Mouse (Mus musculus) layer of hippocampus, adult 2 months (tissue): ENCODE measurements around the gene Dmac2. TPM values are rescaled to one million over a fixed set of nuclear protein-coding genes. Genes with fewer than 3 reads are reported as not detected.

Source experiments
- DNase-seq, 2 experiments: peaks; one replicate each; pipeline ENCODE4 v3.0.0; 2022; ENCODE audit warnings: low spot score in 2 of 2
- H3K27ac ChIP-seq: fragments of 200-600 bp; 2 replicates; pipeline ENCODE4 v1.8.1; 2022
- H3K4me3 ChIP-seq: fragments of 200-600 bp; 2 replicates; pipeline ENCODE4 v1.8.1; 2022; ENCODE audit warnings: mild to moderate bottlenecking
- CTCF ChIP-seq: fragments of 200-600 bp; conservative IDR thresholded peaks from 2 replicates; pipeline ENCODE4 v1.8.1; 2022; ENCODE audit warnings: antibody characterized with exemption, mild to moderate bottlenecking, moderate library complexity
- total RNA-seq, 2 experiments: library from RNA; stranded (reverse); gene quantifications; 2 replicates each; pipeline ENCODE4 v1.2.3; 2021

Gene Dmac2
- total RNA-seq, 2 experiments from 2014 or later = 47.0 to 50.3 TPM

DNA sequence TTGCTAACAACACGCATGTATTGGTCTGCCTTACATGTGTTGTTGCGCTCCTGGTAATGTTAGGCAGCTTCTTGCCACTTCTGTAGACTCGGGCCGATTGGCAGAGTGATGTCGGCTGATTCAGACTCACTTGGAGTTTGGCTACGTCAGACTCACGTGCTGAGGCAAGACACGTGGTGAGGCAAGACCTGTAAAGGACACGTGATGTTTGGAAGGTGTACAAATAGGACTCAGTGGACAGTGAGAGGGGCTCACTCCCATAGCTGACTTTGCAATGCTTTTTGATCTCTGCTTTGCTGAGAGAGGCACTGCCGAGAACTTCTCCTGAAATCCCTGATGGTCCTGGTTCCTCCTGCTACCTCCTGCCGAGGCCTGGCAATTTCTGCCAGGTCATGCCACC lies 18.5 kb upstream of the Dmac2 start:
- Histone ChIP-seq H3K27ac (no peak overlapping the region), H3K4me3 (no peak overlapping the region)
- TF ChIP-seq CTCF = no peak
- DNase-seq = no peak

DNA sequence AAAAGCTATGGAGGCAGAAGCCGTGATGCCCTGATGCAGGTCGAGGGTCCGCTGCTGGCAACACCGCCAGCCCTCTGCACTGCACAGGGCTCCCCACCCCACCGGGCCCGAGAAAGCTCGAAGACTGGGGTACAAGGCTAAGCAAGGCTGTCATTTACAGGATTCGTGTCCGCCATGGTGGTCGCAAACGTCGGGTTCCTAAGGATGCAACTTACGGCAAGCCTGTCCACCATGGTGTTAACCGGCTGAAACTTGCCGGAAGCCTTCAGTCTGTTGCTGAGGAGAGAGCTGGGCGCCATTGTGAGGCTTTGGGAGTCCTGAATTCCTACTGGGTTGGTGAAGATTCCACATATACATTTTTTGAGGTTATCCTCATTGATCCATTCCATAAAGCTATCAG lies 17.9 kb upstream of the Dmac2 start:
- no peak for TF ChIP-seq CTCF
- no peak for DNase-seq
- Histone ChIP-seq H3K27ac (no peak overlapping the region), H3K4me3 (no peak overlapping the region)

DNA sequence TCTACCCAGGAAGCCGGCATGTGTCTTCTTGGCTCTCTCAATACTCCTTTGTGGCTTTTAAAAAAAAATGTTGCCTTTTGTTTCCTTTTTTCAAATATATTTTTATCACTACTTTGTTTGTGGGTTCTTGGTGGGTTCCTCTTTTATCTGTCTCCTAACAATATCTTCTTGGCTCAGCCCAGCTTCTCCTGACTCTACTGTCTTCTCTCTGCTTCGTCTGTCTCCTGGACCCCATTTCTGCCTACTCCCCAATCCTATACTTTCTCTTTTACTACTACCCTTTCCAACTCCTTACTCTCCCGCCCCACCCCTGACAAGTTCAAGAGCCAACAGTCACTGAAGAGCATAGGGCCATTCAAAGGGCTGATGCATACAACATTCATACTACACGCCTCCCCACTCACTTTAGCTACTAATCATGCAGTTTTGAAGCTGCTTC lies 12.6 kb upstream of the Dmac2 start:
- Histone ChIP-seq H3K4me3 (no peak overlapping the region), H3K27ac (no peak overlapping the region)
- TF ChIP-seq CTCF = no peak
- no peak for DNase-seq

DNA sequence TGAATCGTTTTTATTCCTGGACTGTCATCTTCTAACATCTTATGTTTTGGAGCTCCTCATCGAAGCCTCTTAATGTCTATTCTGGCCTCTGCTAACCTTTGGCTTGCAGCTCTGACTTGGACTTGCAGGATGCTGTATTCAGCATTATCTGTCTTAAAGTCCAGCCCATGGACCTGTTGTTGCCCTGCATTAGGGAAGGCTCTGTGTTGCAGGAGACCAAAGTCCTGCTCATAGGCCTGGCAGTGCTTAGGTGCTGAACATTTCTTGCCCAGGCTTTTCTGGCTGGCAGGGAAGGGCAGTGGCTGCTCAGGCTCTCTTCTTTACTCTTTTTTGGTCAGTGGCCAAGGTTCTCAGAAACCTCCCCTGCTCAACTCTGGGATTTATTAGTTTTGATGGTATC lies 12.0 kb upstream of the Dmac2 start:
- TF ChIP-seq CTCF = no peak
- no peak overlapping the region for H3K27ac ChIP-seq
- DNase-seq = no peak
- no peak overlapping the region for H3K4me3 ChIP-seq

DNA sequence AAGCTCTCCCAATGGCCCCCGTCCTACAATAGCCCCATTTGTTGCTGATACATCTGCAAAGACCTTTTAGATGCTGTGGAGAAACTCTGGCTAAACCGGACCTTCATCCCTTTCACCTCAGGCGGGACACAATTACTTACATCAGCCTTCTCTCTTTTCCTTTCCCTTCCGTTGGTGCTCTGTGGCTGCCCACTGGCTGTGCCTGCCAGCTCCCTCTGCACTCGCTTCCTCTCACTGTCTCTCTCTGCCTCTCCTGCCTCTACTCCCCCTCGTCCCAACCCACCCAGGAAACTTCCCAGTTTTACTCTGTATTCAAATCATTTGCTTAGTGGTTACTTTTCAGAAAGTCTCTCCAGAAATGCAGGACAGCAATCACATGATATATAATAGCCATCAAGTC lies 9.2 kb upstream of the Dmac2 start:
- Histone ChIP-seq H3K4me3 (no peak overlapping the region), H3K27ac (no peak overlapping the region)
- no peak for DNase-seq
- no peak for TF ChIP-seq CTCF

DNA sequence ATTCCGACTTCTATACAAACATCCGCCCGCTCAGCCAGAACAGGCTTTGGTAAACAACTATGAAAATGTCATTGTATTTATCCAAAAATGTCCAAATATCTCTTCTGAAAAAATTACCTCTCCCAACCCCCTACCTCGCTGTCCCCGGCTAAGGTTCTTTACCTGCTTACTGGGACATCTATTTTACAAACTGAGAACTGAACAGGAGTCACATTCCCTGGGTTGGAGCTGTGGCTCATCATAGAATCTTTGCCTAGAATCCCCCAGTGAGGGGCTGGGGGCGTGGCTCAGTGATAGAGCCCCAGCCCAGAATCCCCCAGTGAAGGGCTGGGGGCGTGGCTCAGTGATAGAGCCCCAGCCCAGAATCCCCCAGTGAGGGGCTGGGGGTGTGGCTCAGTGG lies 7.7 kb upstream of the Dmac2 start:
- H3K27ac ChIP-seq = no peak overlapping the region
- no peak for DNase-seq
- TF ChIP-seq CTCF = no peak
- no peak overlapping the region for H3K4me3 ChIP-seq

DNA sequence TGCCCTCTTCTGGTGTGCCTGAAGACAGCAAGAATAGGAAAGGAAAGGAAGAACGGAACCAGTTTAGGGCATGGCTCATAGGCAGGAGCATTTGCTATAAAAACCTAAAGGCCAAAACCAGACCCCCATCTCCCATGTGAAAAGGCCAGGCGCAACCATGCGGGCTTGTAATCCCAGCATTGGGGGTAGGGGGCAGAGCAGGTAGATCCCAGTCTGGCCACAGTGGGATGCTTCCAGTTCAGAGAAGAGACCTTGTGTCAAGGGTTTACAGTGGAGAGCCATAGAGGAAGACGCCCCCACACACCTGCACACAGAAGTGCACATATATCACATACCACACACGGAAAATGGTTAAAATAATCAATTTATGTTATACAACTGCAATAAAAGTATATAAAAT lies 5.1 kb upstream of the Dmac2 start:
- no peak overlapping the region for H3K27ac ChIP-seq
- TF ChIP-seq CTCF = no peak
- no peak for DNase-seq

DNA sequence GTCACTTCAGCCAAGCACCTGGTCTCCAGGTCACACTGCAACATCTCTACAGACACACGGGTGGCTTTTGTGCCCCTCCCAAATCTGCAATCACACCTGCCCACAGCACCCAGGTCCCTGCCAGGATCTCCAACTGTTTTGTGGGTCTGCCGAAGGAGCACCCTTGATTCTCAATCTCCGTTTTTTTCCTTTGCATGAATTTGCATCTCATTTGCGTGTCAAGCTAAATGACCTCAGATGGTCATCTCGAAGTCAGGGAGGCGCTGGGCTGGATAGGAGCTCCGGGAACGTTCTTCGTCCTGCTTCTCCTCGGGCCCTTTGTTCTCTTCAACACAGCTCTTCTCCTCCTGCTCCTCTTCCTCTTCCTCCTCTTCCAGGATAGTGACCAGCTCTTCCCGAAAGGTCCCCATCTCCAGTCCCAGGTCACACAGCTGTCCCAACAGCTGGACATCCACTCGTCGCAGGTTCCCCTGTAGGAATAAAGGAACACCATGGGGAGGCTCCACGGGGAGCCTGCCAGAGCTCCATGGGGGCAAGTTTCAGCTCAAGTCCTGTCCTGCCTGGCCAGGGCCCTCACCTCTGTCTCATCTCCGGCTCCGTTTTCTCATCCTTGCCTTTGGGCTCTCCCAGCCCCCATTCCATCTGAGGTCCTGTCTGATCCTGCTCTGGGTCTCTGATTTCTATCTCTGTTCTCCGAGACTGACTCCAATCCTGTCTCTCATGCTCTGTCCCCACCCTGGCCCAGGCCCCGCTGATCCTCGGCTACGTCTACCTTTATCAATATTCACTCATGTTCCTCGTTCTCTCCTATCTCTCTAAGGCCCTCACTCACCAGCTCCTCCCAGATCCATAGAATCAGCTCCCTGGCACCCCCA lies 4.1 kb upstream of the Dmac2 start:
- TF ChIP-seq CTCF = no peak
- no peak for DNase-seq
- no peak overlapping the region for H3K4me3 ChIP-seq
- H3K27ac ChIP-seq = no peak overlapping the region

More for the DNA sequence above, 5.1 kb upstream of the Dmac2 start:
- H3K4me3 ChIP-seq = no peak overlapping the region

DNA sequence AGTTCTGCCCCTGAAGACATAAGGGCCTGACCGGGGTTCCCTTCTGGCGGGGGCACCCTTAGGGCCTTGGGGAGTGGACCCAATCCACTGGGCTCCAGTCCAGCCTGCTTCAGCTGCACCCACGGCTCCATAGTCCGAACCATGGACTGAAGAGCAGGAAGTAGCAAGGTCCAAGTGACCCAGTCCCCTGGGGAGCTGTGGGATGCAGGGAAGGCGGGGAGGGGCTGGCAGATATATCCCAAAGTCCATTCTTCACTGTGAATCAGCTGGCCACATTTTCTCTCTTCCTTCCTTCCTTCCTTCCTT lies 3.6 kb upstream of the Dmac2 start, which contains the start of gene Erich4:
Erich4 (minus strand) TSS at position 187 of the 306 bp plus-strand sequence.
- no peak within 1 kb of the TSS for H3K27ac ChIP-seq
- H3K4me3 ChIP-seq = no peak within 1 kb of the TSS
- no peak for DNase-seq
- no peak for TF ChIP-seq CTCF

DNA sequence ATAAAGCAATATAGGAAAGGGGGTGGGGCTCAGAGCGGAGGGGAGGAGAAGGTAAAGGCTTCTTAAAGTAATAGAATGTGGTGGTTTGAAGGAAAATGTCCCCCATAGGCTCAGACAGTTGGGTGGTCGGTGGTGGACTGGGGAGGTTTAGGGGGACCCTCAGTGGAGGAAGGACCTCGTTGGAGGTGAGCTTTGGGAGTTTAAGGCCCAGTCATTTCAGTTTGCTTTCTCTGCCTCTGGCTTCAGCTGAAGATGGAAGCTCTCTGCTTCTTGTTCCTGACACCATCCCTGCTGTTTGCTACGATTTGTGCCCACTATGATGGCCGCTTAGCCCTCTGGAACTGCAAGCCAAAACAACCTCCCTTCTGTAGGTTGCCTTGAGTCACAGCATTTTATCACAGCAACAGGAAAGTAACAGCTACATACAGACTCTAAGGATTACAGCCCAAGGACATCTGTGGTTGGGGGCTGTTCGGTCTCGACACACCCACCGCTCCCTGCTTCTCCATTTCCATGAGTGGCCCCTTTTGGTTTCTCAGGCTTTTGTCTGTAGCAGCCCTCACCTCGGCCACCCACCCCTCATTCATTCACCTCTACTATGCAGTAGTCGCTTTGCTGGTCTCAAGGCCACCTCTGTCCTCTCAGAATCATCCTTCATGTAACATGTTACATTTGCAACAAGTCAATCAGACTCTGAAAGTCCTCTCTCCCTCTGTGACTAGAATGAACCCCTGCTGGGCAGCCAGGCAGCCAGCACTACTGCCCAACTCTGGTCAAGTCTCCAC lies 1.6 kb upstream of the Dmac2 start:
- TF ChIP-seq CTCF = no peak
- H3K4me3 ChIP-seq = no peak overlapping the region
- no peak overlapping the region for H3K27ac ChIP-seq
- DNase-seq = no peak

DNA sequence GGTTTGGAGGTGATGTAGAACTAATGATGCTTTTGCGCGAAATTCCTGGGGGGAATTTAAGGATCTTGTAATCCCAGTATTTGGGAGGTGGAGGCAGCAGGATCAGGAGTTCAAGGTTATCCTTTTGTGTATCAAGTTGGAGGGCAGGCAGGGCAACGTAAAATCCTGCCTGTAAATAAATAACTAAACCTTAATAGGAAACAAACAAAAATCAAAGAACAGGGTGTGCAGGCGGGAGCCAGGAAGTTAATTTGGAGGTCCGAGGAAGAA lies 443 bp downstream of the Dmac2 start:
- TF ChIP-seq CTCF = no peak
- no peak for DNase-seq
- Histone ChIP-seq H3K27ac (peak overlapping the region; percentile 92), H3K4me3 (peak overlapping the region; percentile 93)

DNA sequence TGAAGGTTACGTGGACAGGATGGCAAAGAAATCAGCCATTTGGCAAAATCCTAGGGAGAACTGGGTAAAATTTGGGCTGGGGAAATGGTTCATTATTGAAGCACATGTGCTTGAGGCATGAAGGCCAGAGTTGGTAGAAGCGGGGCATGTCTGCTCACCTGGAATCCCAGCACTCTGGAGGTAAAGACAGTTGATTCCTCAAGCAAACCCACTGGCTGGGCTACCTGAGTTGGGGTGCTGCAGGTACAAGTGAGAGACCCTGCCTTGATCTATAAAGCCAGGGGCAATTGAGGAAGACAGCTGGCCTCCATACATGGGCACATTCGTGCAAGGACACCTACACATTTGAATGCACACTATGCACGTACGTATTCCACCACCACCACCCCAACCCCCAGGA lies 887 bp downstream of the Dmac2 start:
- no peak overlapping the region for H3K27ac ChIP-seq
- H3K4me3 ChIP-seq = peak overlapping the region; percentile 93
- DNase-seq = no peak
- TF ChIP-seq CTCF = no peak

DNA sequence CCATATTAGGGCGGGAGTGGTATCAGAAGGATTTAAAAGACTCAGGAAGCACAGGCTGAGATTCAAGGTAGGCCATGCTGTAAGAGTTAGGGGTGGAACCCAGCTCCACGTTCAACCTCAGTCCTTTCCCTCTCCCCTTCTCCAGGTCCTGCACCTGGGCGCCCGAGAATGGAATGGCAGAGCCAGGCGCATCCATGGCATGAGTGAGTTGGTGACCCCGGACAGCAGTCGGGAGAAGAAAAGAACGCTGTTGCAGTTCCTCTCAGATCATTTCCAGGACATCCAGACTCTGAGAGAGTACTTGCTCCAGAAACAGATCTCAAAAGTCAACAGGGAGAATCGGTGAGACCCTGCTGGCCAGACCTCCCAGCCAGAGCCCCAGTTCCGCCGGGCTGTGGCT lies 1.5 kb downstream of the Dmac2 start:
- Histone ChIP-seq H3K4me3 (no peak overlapping the region), H3K27ac (no peak overlapping the region)
- no peak for TF ChIP-seq CTCF
- DNase-seq = no peak

DNA sequence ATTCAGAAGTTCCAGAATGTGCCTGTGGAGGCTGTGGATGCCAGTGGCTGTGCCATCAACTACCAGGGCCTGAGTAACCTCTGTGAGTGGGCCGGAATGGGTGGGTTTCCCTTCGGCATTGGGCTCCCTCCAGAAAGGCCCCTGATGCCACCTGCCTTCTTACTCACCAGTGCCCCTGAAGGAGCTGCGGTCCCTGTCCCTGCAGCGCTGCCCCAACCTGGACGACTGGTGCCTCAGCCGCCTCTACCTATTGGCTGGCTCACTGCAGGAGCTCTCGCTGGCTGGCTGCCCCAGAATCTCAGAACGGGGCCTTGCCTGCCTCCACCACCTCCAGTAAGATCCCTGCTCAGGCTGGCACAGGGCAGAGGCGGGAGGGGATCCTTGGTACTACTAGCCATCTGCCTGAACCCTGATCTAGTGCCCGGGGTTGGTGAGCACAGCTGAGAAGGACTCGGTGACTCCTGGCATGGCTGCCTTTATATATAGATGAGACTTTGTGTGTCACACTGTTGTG lies 4.7 kb downstream of the Dmac2 start:
- Histone ChIP-seq H3K4me3 (no peak overlapping the region), H3K27ac (no peak overlapping the region)
- DNase-seq = no peak
- no peak for TF ChIP-seq CTCF
